Mouse (Mus musculus) spleen, adult 2 months (tissue): ENCODE measurements around the gene Tspo2.

Experiments
- CTCF ChIP-seq: fragments of 200-500 bp; IDR thresholded peaks from 2 replicates; pipeline ENCODE4 v1.5.1; 2011; ENCODE audit warnings: mild to moderate bottlenecking, inconsistent platforms; ENCODE audit not compliant: insufficient read depth, insufficient read length, insufficient replicate concordance; ENCODE audit errors: extremely low read depth
- POLR2A ChIP-seq: fragments of 200-500 bp; IDR thresholded peaks from 2 replicates; pipeline ENCODE4 v1.6.1; 2011; ENCODE audit warnings: low read depth, low read length, inconsistent platforms

DNA sequence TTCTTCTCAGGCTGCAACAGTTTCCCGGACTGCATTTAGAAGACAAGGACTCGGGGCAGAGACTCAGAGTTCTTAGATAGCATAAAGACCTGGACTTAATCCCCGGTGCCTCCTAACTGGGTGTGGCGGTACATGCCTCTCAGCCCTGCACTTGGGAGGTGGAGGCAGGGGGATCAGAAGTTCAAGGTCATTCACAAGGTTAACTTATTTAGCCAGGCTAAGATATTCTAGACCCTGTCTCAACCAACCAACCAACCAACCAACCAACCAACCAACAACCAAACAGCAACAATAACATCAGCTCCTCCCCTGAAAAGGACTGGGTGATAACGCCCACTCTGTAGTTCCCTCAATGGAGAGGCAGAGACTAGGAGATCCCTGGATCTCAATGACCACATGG is 32.9 kb upstream of the Tspo2 start:
- TF ChIP-seq CTCF (no peak), POLR2A (no peak)
